Mouse (Mus musculus) layer of hippocampus, postnatal 36 days (tissue): ENCODE results near the gene Cacna2d1. TPM values are rescaled to one million over a fixed set of nuclear protein-coding genes. Genes with fewer than 3 reads are reported as not detected.
A peak's percentile ranks its signal among the peaks of the same experiment; 100 is the strongest.

Source experiments
- DNase-seq, 2 experiments: peaks; one replicate each; pipeline ENCODE4 v3.0.0; 2022
- total RNA-seq, 2 experiments: library from RNA; stranded (reverse); gene quantifications; 2 replicates each; pipeline ENCODE4 v1.2.3; 2021

Cacna2d1 gene
- total RNA-seq, 2 experiments from 2014 or later, result 156 to 158 TPM

GRCm38 (mm10) chr5:16293825-16294224, 359.3 kb downstream of the Cacna2d1 start:
- no peak for DNase-seq

- DNase-seq, result no peak
These were observed 360.2 kb downstream of the Cacna2d1 start for GRCm38 (mm10) chr5:16294708-16295107.

GRCm38 (mm10) chr5:16297170-16297771, 362.8 kb downstream of the Cacna2d1 start:
- DNase-seq, result no peak

- no peak for DNase-seq
These were observed 365.1 kb downstream of the Cacna2d1 start for GRCm38 (mm10) chr5:16299631-16300030.

GRCm38 (mm10) chr5:16309168-16310006, 374.9 kb downstream of the Cacna2d1 start:
- DNase-seq, result peak; percentile 55 to 65

- DNase-seq, result no peak
These were observed 379.8 kb downstream of the Cacna2d1 start for GRCm38 (mm10) chr5:16314242-16314641.

- no peak for DNase-seq
These were observed 381.5 kb downstream of the Cacna2d1 start for GRCm38 (mm10) chr5:16315983-16316390.

GRCm38 (mm10) chr5:16317680-16318242, 383.3 kb downstream of the Cacna2d1 start:
- DNase-seq, result no peak

GRCm38 (mm10) chr5:16326610-16327009, 392.1 kb downstream of the Cacna2d1 start:
- no peak for DNase-seq

GRCm38 (mm10) chr5:16345393-16345792, 410.9 kb downstream of the Cacna2d1 start:
- DNase-seq, result no peak

- DNase-seq, result no peak
These were observed 421.3 kb downstream of the Cacna2d1 start for GRCm38 (mm10) chr5:16355816-16356215.

- no peak for DNase-seq
These were observed 423.2 kb downstream of the Cacna2d1 start for GRCm38 (mm10) chr5:16357709-16358108.

- no peak for DNase-seq
These were observed 427.6 kb downstream of the Cacna2d1 start for GRCm38 (mm10) chr5:16362076-16362475.

- no peak for DNase-seq
These were observed 428.7 kb downstream of the Cacna2d1 start for GRCm38 (mm10) chr5:16363171-16363570.

- DNase-seq, result no peak
These were observed 436.2 kb downstream of the Cacna2d1 start for GRCm38 (mm10) chr5:16370706-16371105.

GRCm38 (mm10) chr5:16373966-16374365, 439.5 kb downstream of the Cacna2d1 start:
- no peak for DNase-seq

- no peak for DNase-seq
These were observed 441.9 kb downstream of the Cacna2d1 start for GRCm38 (mm10) chr5:16376329-16376908.

GRCm38 (mm10) chr5:16410011-16410410, 475.5 kb downstream of the Cacna2d1 start:
- no peak for DNase-seq

GRCm38 (mm10) chr5:16414693-16415092, 480.2 kb downstream of the Cacna2d1 start:
- DNase-seq, result no peak

- no peak for DNase-seq
These were observed 483.5 kb downstream of the Cacna2d1 start for GRCm38 (mm10) chr5:16417996-16418395.

GRCm38 (mm10) chr5:16418504-16418903, 484.0 kb downstream of the Cacna2d1 start:
- DNase-seq, result no peak
